Mouse (Mus musculus): ENCODE data around the gene Plvap.

DNA sequence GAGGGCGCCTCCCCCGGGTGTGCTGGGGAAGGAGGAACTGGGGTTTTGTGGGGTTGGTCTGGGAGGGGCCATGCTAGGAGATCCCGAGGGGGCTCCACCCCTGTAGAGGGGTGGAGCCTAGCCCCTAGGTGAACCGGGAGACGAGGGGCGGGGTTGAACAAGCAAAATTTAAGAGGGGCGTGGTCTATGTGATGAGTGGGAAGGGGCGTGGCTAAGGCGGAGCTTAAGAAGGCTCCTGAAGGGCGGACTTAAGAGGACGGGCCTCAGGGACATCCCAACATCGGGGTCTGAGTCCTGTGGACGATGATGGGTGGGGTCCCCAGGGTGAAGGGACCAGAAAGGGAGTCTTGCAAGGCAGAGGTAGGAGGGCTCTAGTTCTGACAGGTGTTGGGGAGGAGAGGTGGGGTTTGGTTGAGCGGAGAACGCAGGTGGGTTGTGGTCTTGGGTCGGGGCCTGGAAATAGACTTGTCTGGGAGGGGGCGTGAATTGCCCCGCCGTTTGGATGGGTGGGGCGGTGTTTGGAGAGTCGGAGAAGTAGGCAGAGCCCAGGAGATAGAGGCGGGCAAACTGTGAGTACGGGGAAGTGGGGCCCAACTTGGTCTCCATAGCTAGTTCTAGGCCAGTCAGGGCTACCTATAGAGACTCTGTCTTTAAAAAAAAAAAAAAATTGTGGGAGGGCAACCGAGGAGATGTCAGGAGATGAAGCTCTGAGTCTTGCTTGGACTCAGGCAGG, 47.6 kb upstream of the Plvap start:
- no peak for TF ChIP-seq CTCF (conservative IDR thresholded peaks at IDR 0.05; ENCODE audit: low read length)
- TF ChIP-seq NANOG (IDR thresholded peaks at IDR 0.05; ENCODE audit: borderline replicate concordance, low read length) = no peak
